Mouse (Mus musculus): ENCODE results near the gene Ccn5.

Gene Ccn5

GRCm38 (mm10) chr2:163820607-163821006 lies at the start of gene Ccn5:
Gene Ccn5, plus strand, starts transcription at chr2:163820861.
- DNase-seq (ENCODE audit: low read depth, low spot score) = no peak

- DNase-seq (ENCODE audit: low read depth, low spot score) = no peak
Observed at GRCm38 (mm10) chr2:163776661-163777060, 44.0 kb upstream of the Ccn5 start.

- no peak for DNase-seq (ENCODE audit: low read depth, low spot score)
Observed at GRCm38 (mm10) chr2:163777061-163777460, 43.6 kb upstream of the Ccn5 start.

- DNase-seq (ENCODE audit: low read depth, low spot score) = no peak
Observed at GRCm38 (mm10) chr2:163778896-163779295, 41.8 kb upstream of the Ccn5 start.

GRCm38 (mm10) chr2:163783368-163783767 lies 37.3 kb upstream of the Ccn5 start:
- no peak for DNase-seq (ENCODE audit: low read depth, low spot score)

GRCm38 (mm10) chr2:163783901-163784300 lies 36.8 kb upstream of the Ccn5 start:
- DNase-seq (ENCODE audit: low read depth, low spot score) = no peak

- no peak for DNase-seq (ENCODE audit: low read depth, low spot score)
Observed at GRCm38 (mm10) chr2:163787086-163787485, 33.6 kb upstream of the Ccn5 start.

GRCm38 (mm10) chr2:163787709-163788108 lies 33.0 kb upstream of the Ccn5 start:
- peak; percentile 73 for DNase-seq (ENCODE audit: low read depth, low spot score)

GRCm38 (mm10) chr2:163788484-163788883 lies 32.2 kb upstream of the Ccn5 start:
- peak; percentile 52 for DNase-seq (ENCODE audit: low read depth, low spot score)

- DNase-seq (ENCODE audit: low read depth, low spot score) = no peak
Observed at GRCm38 (mm10) chr2:163798411-163798810, 22.2 kb upstream of the Ccn5 start.

GRCm38 (mm10) chr2:163800832-163801231 lies 19.8 kb upstream of the Ccn5 start:
- DNase-seq (ENCODE audit: low read depth, low spot score) = peak; percentile 64

- no peak for DNase-seq (ENCODE audit: low read depth, low spot score)
Observed at GRCm38 (mm10) chr2:163801406-163801805, 19.3 kb upstream of the Ccn5 start.

GRCm38 (mm10) chr2:163803838-163804237 lies 16.8 kb upstream of the Ccn5 start:
- no peak for DNase-seq (ENCODE audit: low read depth, low spot score)

GRCm38 (mm10) chr2:163809166-163809565 lies 11.5 kb upstream of the Ccn5 start:
- no peak for DNase-seq (ENCODE audit: low read depth, low spot score)

- no peak for DNase-seq (ENCODE audit: low read depth, low spot score)
Observed at GRCm38 (mm10) chr2:163809704-163810103, 11.0 kb upstream of the Ccn5 start.

GRCm38 (mm10) chr2:163813077-163813476 lies 7.6 kb upstream of the Ccn5 start:
- no peak for DNase-seq (ENCODE audit: low read depth, low spot score)

GRCm38 (mm10) chr2:163814739-163815465 lies 5.8 kb upstream of the Ccn5 start:
- DNase-seq (ENCODE audit: low read depth, low spot score) = no peak

- peak; percentile 62 for DNase-seq (ENCODE audit: low read depth, low spot score)
Observed at GRCm38 (mm10) chr2:163823248-163823647, 2.6 kb downstream of the Ccn5 start.

GRCm38 (mm10) chr2:163823771-163824170 lies 3.1 kb downstream of the Ccn5 start:
- DNase-seq (ENCODE audit: low read depth, low spot score) = no peak

GRCm38 (mm10) chr2:163825861-163826260 lies 5.2 kb downstream of the Ccn5 start:
- DNase-seq (ENCODE audit: low read depth, low spot score) = no peak

- no peak for DNase-seq (ENCODE audit: low read depth, low spot score)
Observed at GRCm38 (mm10) chr2:163826494-163826893, 5.8 kb downstream of the Ccn5 start.

GRCm38 (mm10) chr2:163831163-163831562 lies 10.5 kb downstream of the Ccn5 start:
- DNase-seq (ENCODE audit: low read depth, low spot score) = no peak

GRCm38 (mm10) chr2:163838043-163838442 lies 17.4 kb downstream of the Ccn5 start:
- DNase-seq (ENCODE audit: low read depth, low spot score) = peak; percentile 88

GRCm38 (mm10) chr2:163839519-163839918 lies 18.9 kb downstream of the Ccn5 start:
- no peak for DNase-seq (ENCODE audit: low read depth, low spot score)

Data from CD4-positive, CD25-positive, alpha-beta regulatory T cell, adult 2 months (primary cell).